ENCODE assay signal across 10 mouse cellular contexts in the genomic region with DNA sequence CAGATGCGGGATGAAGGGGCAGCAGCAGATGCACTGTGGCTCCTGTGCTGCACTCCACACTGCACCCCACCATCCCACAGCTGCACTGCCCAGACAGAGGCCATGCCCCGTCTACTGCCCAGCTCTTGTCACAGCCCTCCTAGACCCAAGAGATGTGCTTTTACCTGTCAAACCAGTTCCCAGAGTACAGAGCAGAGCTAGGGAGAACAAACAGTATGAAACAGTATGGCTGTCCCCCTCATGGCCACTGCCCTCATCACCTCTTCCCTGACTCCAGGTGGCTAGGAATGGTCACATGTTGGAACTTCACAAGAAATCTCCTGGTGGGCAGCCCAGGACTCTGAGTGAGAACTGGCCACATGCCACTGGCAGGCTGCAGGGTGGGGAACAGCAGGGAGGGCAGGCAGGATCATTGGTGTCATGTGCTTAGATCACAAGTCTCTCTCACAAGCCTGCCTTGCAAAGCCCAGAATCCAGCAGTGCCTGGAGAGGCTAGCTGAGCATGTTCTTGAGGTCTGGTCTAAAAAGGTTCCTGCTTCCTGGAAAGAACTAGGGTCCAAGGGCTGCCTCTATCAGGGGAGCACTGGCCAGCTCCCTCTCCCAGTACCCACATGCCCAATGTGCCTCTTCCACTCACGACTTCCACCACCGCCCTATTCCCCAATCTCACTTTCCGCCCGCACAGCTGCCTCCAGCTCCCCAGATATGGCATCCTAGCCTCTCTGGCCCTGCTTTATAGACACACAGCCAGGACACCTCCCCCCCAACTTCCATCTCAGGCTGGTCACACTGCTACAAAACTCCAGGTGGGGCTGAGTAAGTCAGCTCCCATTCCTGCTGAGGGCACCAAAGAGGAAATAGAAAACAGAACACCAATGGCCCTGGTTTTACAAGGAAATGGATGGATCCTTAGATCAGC. TPM values are rescaled to one million over a fixed set of nuclear protein-coding genes. Genes with fewer than 3 reads are reported as not detected.
DNase-seq lines count a peak whose midpoint lies in the region; ATAC-seq and TF ChIP-seq lines count a peak whose summit lies in the region.
"Had no signal": no experiment of that assay in that cellular context is flagged by ENCODE, and none has a peak within 500 bp of the region (broad histone marks: within the 10 kb centered on the region; RNA-seq: fewer than 3 reads in every experiment).

No protein-coding gene starts in this region.

- H3K9ac ChIP-seq in limb, embryonic 12.5 days (replicated peaks): 0 out of 2 replicates have a peak overlapping the region, but pooled peaks have one; percentile 18
- H3K9ac ChIP-seq in hindbrain, embryonic 15.5 days: no peak overlapping the region
- peak overlapping the region; percentile 56 for H3K9ac ChIP-seq in neural tube, embryonic 13.5 days
- H3K9ac ChIP-seq: limb, embryonic 15.5 days had no signal

- no peak overlapping the region; the same call in 1 of the 2 replicates for H3K4me2 ChIP-seq in limb, embryonic 12.5 days
- H3K4me2 ChIP-seq in hindbrain, embryonic 15.5 days: peak overlapping the region; percentile 95; the same call in 1 of the 2 replicates
- H3K4me2 ChIP-seq in neural tube, embryonic 13.5 days: peak overlapping the region; percentile 100

- no peak overlapping the region for H3K4me3 ChIP-seq in cerebellum, adult 2 months (replicated peaks; ENCODE audit: insufficient read depth, low read depth, low read length)
- H3K4me3 ChIP-seq in limb, embryonic 12.5 days (replicated peaks): no peak overlapping the region
- H3K4me3 ChIP-seq in limb, embryonic 10.5 days: no peak overlapping the region
- H3K4me3 ChIP-seq in hindbrain, embryonic 15.5 days: no peak overlapping the region
- peak overlapping the region; percentile 82; the same call in 1 of the 2 replicates for H3K4me3 ChIP-seq in neural tube, embryonic 13.5 days
- H3K4me3 ChIP-seq: limb, embryonic 15.5 days had no signal

- peaks cover 49% of the 10 kb centered on the region for H3K36me3 ChIP-seq in limb, embryonic 12.5 days
- H3K36me3 ChIP-seq in limb, embryonic 10.5 days: peaks cover 55% of the 10 kb centered on the region
- no peaks in the 10 kb centered on the region for H3K36me3 ChIP-seq in hindbrain, embryonic 15.5 days
- H3K36me3 ChIP-seq in neural tube, embryonic 13.5 days: peaks cover 24% of the 10 kb centered on the region; the same call in 1 of the 2 replicates

- TF ChIP-seq CTCF in cerebellum, adult 2 months (IDR thresholded peaks at IDR 0.05; ENCODE audit: borderline replicate concordance, insufficient read depth, low read depth, low read length): no peak

- TF ChIP-seq POLR2A in cerebellum, adult 2 months (IDR thresholded peaks at IDR 0.05; ENCODE audit: borderline replicate concordance, insufficient read depth, low read length): no peak

- 73% methylated on average over 6 of the region's 6 CpGs for WGBS in cerebellum, adult 2 months
- WGBS in limb, embryonic 12.5 days: 91% methylated on average over 6 of the region's 6 CpGs
- WGBS in limb, embryonic 10.5 days: 94% methylated on average over 6 of the region's 6 CpGs
- whole genome bisulfite sequencing in hindbrain, embryonic 15.5 days: 91% methylated on average over 6 of the region's 6 CpGs
- 99% methylated on average over 6 of the region's 6 CpGs for WGBS in neural tube, embryonic 13.5 days

- ATAC-seq in limb, embryonic 12.5 days (ENCODE audit: insufficient number of reproducible peaks, insufficient read depth, low FRiP score, low TSS enrichment, low read depth): no peak
- no peak for ATAC-seq in hindbrain, embryonic 15.5 days (ENCODE audit: low FRiP score, low read depth)
- ATAC-seq in neural tube, embryonic 13.5 days (ENCODE audit: low read depth): no peak

- no peak for DNase-seq in cerebellum, adult 2 months
- no peak for DNase-seq in cerebellum, postnatal 25 days
- no peak for DNase-seq in limb, embryonic 10.5 days (ENCODE audit: low spot score)
- no peak for DNase-seq in testis, postnatal 10 days (ENCODE audit: low spot score)
- no peak for DNase-seq in layer of hippocampus, adult 8-10 months (ENCODE audit: low spot score in 2 of 2)
- DNase-seq: cerebellum, adult 18-20 months had no signal

- no peaks in the 10 kb centered on the region for H3K27me3 ChIP-seq in cerebellum, adult 2 months (ENCODE audit: control insufficient read depth, insufficient read depth, low read length)
- H3K27me3 ChIP-seq in limb, embryonic 12.5 days: no peaks in the 10 kb centered on the region
- H3K27me3 ChIP-seq in limb, embryonic 10.5 days (ENCODE audit: low read depth, poor library complexity, severe bottlenecking): no peaks in the 10 kb centered on the region
- H3K27me3 ChIP-seq in hindbrain, embryonic 15.5 days: no peaks in the 10 kb centered on the region
- no peaks in the 10 kb centered on the region for H3K27me3 ChIP-seq in neural tube, embryonic 13.5 days
- H3K27me3 ChIP-seq: limb, embryonic 15.5 days had no signal

- peak overlapping the region; percentile 13; the same call in 1 of the 2 replicates for H3K27ac ChIP-seq in cerebellum, adult 2 months (ENCODE audit: insufficient read depth, low read length)
- no peak overlapping the region for H3K27ac ChIP-seq in limb, embryonic 12.5 days
- no peak overlapping the region for H3K27ac ChIP-seq in limb, embryonic 10.5 days
- H3K27ac ChIP-seq in hindbrain, embryonic 15.5 days (replicated peaks): no peak overlapping the region
- H3K27ac ChIP-seq in neural tube, embryonic 13.5 days (replicated peaks): no peak overlapping the region
- H3K27ac ChIP-seq: limb, embryonic 15.5 days had no signal

- H3K4me1 ChIP-seq in cerebellum, adult 2 months (ENCODE audit: control insufficient read depth, insufficient read depth, low read length): peaks cover 46% of the 10 kb centered on the region
- H3K4me1 ChIP-seq in limb, embryonic 12.5 days (replicated peaks): peaks cover 32% of the 10 kb centered on the region
- peaks cover 35% of the 10 kb centered on the region for H3K4me1 ChIP-seq in limb, embryonic 10.5 days
- H3K4me1 ChIP-seq in hindbrain, embryonic 15.5 days (replicated peaks): peaks cover 59% of the 10 kb centered on the region
- peaks cover 64% of the 10 kb centered on the region for H3K4me1 ChIP-seq in neural tube, embryonic 13.5 days (replicated peaks)

- no peaks in the 10 kb centered on the region for H3K9me3 ChIP-seq in limb, embryonic 12.5 days
- no peaks in the 10 kb centered on the region for H3K9me3 ChIP-seq in limb, embryonic 10.5 days (replicated peaks)
- no peaks in the 10 kb centered on the region for H3K9me3 ChIP-seq in hindbrain, embryonic 15.5 days
- no peaks in the 10 kb centered on the region for H3K9me3 ChIP-seq in neural tube, embryonic 13.5 days
- H3K9me3 ChIP-seq: limb, embryonic 15.5 days had no signal

RNA-seq across cellular contexts. Expression of gene Ppp1r37, which starts 4.6 kb away (rescaled TPM):
- polyA plus RNA-seq in cerebellum, adult 2 months (2012; rRNA removed): 134 and 136 TPM in 2 replicates
- 33.2 and 39.7 TPM in 2 replicates for polyA plus RNA-seq in limb, embryonic 12.5 days (2016; fragmentation: Nextera tagmentation; extraction: Ambion mirVana)
- 25.9 and 27.2 TPM in 2 replicates for polyA plus RNA-seq in limb, embryonic 10.5 days (2016; fragmentation: Nextera tagmentation; extraction: Ambion mirVana)
- polyA plus RNA-seq in hindbrain, embryonic 15.5 days (2015; fragmentation: Nextera tagmentation; extraction: Ambion mirVana): 42.5 and 46.6 TPM in 2 replicates
- 32.7 and 36.5 TPM in 2 replicates for polyA plus RNA-seq in neural tube, embryonic 13.5 days (2015; fragmentation: Nextera tagmentation; extraction: Ambion mirVana)
- 100 to 1,000 TPM in 2 of 4 experiments, 10 to 100 TPM in 2; 97.7 to 120 (median 108) TPM for total RNA-seq in layer of hippocampus, adult 8-10 months (2022)

RNA-seq across cellular contexts. Expression of gene Zfp296, which starts 18.8 kb away (rescaled TPM):
- 3.4 and 4.0 TPM in 2 replicates for polyA plus RNA-seq in cerebellum, adult 2 months (2012; rRNA removed)
- polyA plus RNA-seq in limb, embryonic 12.5 days (2016; fragmentation: Nextera tagmentation; extraction: Ambion mirVana): 0.38 and 0.61 TPM in 2 replicates
- polyA plus RNA-seq in limb, embryonic 10.5 days (2016; fragmentation: Nextera tagmentation; extraction: Ambion mirVana): 0.71 and 0.93 TPM in 2 replicates
- polyA plus RNA-seq in hindbrain, embryonic 15.5 days (2015; fragmentation: Nextera tagmentation; extraction: Ambion mirVana): 0.19 and 0.47 TPM in 2 replicates
- 0.40 TPM in 1 of 2 replicates, not detected in the other for polyA plus RNA-seq in neural tube, embryonic 13.5 days (2015; fragmentation: Nextera tagmentation; extraction: Ambion mirVana)
- total RNA-seq in layer of hippocampus, adult 8-10 months (2022): 1 to 10 TPM in 2 of 4 experiments, under 1 TPM in 2; 0.90 to 1.3 (median 1.0) TPM

RNA-seq across cellular contexts. Expression of gene Gemin7, which starts 19.2 kb away (rescaled TPM):
- polyA plus RNA-seq in cerebellum, adult 2 months (2012; rRNA removed): 86.1 and 87.2 TPM in 2 replicates
- polyA plus RNA-seq in limb, embryonic 12.5 days (2016; fragmentation: Nextera tagmentation; extraction: Ambion mirVana): 167 and 170 TPM in 2 replicates
- polyA plus RNA-seq in limb, embryonic 10.5 days (2016; fragmentation: Nextera tagmentation; extraction: Ambion mirVana): 196 and 201 TPM in 2 replicates
- polyA plus RNA-seq in hindbrain, embryonic 15.5 days (2015; fragmentation: Nextera tagmentation; extraction: Ambion mirVana): 152 TPM in 2 replicates
- 153 and 159 TPM in 2 replicates for polyA plus RNA-seq in neural tube, embryonic 13.5 days (2015; fragmentation: Nextera tagmentation; extraction: Ambion mirVana)
- 10 to 100 TPM; 43.4 to 54.4 (median 49.2) TPM for total RNA-seq in layer of hippocampus, adult 8-10 months (2022)

RNA-seq across cellular contexts. Expression of gene Nkpd1, which starts 40.6 kb away (rescaled TPM):
- polyA plus RNA-seq in cerebellum, adult 2 months (2012; rRNA removed): 1.3 and 1.8 TPM in 2 replicates
- polyA plus RNA-seq in limb, embryonic 12.5 days (2016; fragmentation: Nextera tagmentation; extraction: Ambion mirVana): 0.14 TPM in 1 of 2 replicates, not detected in the other
- polyA plus RNA-seq in limb, embryonic 10.5 days (2016; fragmentation: Nextera tagmentation; extraction: Ambion mirVana): 0.10 and 0.11 TPM in 2 replicates
- polyA plus RNA-seq in hindbrain, embryonic 15.5 days (2015; fragmentation: Nextera tagmentation; extraction: Ambion mirVana): 1.1 and 1.2 TPM in 2 replicates
- polyA plus RNA-seq in neural tube, embryonic 13.5 days (2015; fragmentation: Nextera tagmentation; extraction: Ambion mirVana): 0.14 TPM in 1 of 2 replicates, not detected in the other
- under 1 TPM; 0.39 to 0.86 (median 0.77) TPM for total RNA-seq in layer of hippocampus, adult 8-10 months (2022)

RNA-seq across cellular contexts. Expression of gene Clasrp, which starts 46.0 kb away (rescaled TPM):
- 151 and 152 TPM in 2 replicates for polyA plus RNA-seq in cerebellum, adult 2 months (2012; rRNA removed)
- polyA plus RNA-seq in limb, embryonic 12.5 days (2016; fragmentation: Nextera tagmentation; extraction: Ambion mirVana): 77.4 and 78.4 TPM in 2 replicates
- 59.0 and 63.4 TPM in 2 replicates for polyA plus RNA-seq in limb, embryonic 10.5 days (2016; fragmentation: Nextera tagmentation; extraction: Ambion mirVana)
- polyA plus RNA-seq in hindbrain, embryonic 15.5 days (2015; fragmentation: Nextera tagmentation; extraction: Ambion mirVana): 56.0 and 60.7 TPM in 2 replicates
- polyA plus RNA-seq in neural tube, embryonic 13.5 days (2015; fragmentation: Nextera tagmentation; extraction: Ambion mirVana): 52.9 and 61.6 TPM in 2 replicates
- 100 to 1,000 TPM in 2 of 4 experiments, 10 to 100 TPM in 2; 96.9 to 109 (median 101) TPM for total RNA-seq in layer of hippocampus, adult 8-10 months (2022)
